Comparison of ENCODE assay signal across 9 mouse cellular contexts in genomic region chr10:81496969-81497368, GRCm38 (mm10). TPM values are rescaled to one million over a fixed set of nuclear protein-coding genes. Genes with fewer than 3 reads are reported as not detected.
DNase-seq lines count a peak whose midpoint lies in the region; ATAC-seq and TF ChIP-seq lines count a peak whose summit lies in the region.
"Had no signal": no experiment of that assay in that cellular context is flagged by ENCODE, and none has a peak within 500 bp of the region (broad histone marks: within the 10 kb centered on the region; RNA-seq: fewer than 3 reads in every experiment).

No protein-coding gene starts in this region.

- dilution Hi-C loops in CH12.LX (cut with MboI; ENCODE audit: extremely low pct_ligation_motif_present, extremely low pct_unique_long_range_greater_than_20kb, low sequenced_read_pairs): no loop called here

- H3K79me2 ChIP-seq in CH12.LX (replicated peaks; ENCODE audit: control insufficient read depth, extremely low read depth, insufficient read depth, poor library complexity, severe bottlenecking): peaks cover 25% of the 10 kb centered on the region

- H3K4me2 ChIP-seq in CH12.LX (ENCODE audit: insufficient read depth, low read depth, poor library complexity, severe bottlenecking): peak overlapping the region; percentile 62
- H3K4me2 ChIP-seq in forebrain, embryonic 14.5 days (ENCODE audit: low read length): peak overlapping the region; percentile 40
- H3K4me2 ChIP-seq in liver, embryonic 14.5 days (ENCODE audit: low read depth): peak overlapping the region; percentile 73

- TF ChIP-seq EP300 in CH12.LX (IDR thresholded peaks at IDR 0.05; ENCODE audit: low read length): no peak
- TF ChIP-seq EP300 in liver, embryonic 14.5 days (IDR thresholded peaks at IDR 0.05; ENCODE audit: low read depth): no peak

- peaks cover 23 to 44% of the 10 kb centered on the region in 2 experiments for H3K4me1 ChIP-seq in CH12.LX (ENCODE audit: control insufficient read depth in 1 of 2, insufficient read depth in 2 of 2)
- H3K4me1 ChIP-seq in forebrain, embryonic 14.5 days (ENCODE audit: control insufficient read depth, insufficient read depth, low read length): peaks cover 15% of the 10 kb centered on the region
- H3K4me1 ChIP-seq in liver, embryonic 14.5 days (replicated peaks; ENCODE audit: control insufficient read depth in 2 of 2, insufficient read depth in 2 of 2, low read length in 1 of 2): peaks cover 10 to 20% of the 10 kb centered on the region in 2 experiments

- H3K9ac ChIP-seq in CH12.LX (ENCODE audit: insufficient read depth, low read depth): peak overlapping the region; percentile 57
- peak overlapping the region; percentile 37 for H3K9ac ChIP-seq in forebrain, embryonic 14.5 days (ENCODE audit: low read length)
- peak overlapping the region; percentile 51 for H3K9ac ChIP-seq in liver, embryonic 14.5 days (replicated peaks)

- peaks cover 14 to 27% of the 10 kb centered on the region in 2 experiments for H3K36me3 ChIP-seq in CH12.LX (replicated peaks in 1 of 2; ENCODE audit: control insufficient read depth in 1 of 2, insufficient read depth in 1 of 2, low read length in 1 of 2)
- peaks cover 13% of the 10 kb centered on the region for H3K36me3 ChIP-seq in forebrain, embryonic 14.5 days (ENCODE audit: control insufficient read depth, insufficient read depth, low read length)
- peaks cover 2% of the 10 kb centered on the region for H3K36me3 ChIP-seq in liver, embryonic 14.5 days (replicated peaks; ENCODE audit: control insufficient read depth, insufficient read depth, low read depth)

- no peak for ATAC-seq in forebrain, embryonic 14.5 days
- ATAC-seq in liver, embryonic 14.5 days (ENCODE audit: insufficient read depth): no peak

- H3K9me3 ChIP-seq in CH12.LX (replicated peaks; ENCODE audit: low read length): no peaks in the 10 kb centered on the region
- no peaks in the 10 kb centered on the region for H3K9me3 ChIP-seq in forebrain, embryonic 14.5 days (replicated peaks; ENCODE audit: control insufficient read depth, low read length)
- H3K9me3 ChIP-seq in liver, embryonic 14.5 days (ENCODE audit: control insufficient read depth, low read length): no peaks in the 10 kb centered on the region

- peaks cover 2% of the 10 kb centered on the region for H3K27me3 ChIP-seq in CH12.LX (replicated peaks)
- H3K27me3 ChIP-seq in forebrain, embryonic 14.5 days (replicated peaks; ENCODE audit: control insufficient read depth, insufficient read depth, low read length): no peaks in the 10 kb centered on the region
- no peaks in the 10 kb centered on the region for H3K27me3 ChIP-seq in liver, embryonic 14.5 days (ENCODE audit: control insufficient read depth, insufficient read depth, low read length)

- peak overlapping the region in 2 of 3 experiments; percentile 85 to 89 for H3K4me3 ChIP-seq in CH12.LX (replicated peaks in 1 of 3; ENCODE audit: low read depth in 2 of 3, low read length in 2 of 3, poor library complexity in 1 of 3)
- peak overlapping the region; percentile 84 for H3K4me3 ChIP-seq in forebrain, embryonic 14.5 days (ENCODE audit: low read depth, low read length)
- peak overlapping the region; percentile 26 to 72; a peak in 2 of 4 replicates for H3K4me3 ChIP-seq in liver, embryonic 14.5 days (ENCODE audit: insufficient read depth in 1 of 2, low read depth in 2 of 2, low read length in 2 of 2)

- TF ChIP-seq RAD21 in CH12.LX (IDR thresholded peaks at IDR 0.05; ENCODE audit: low read depth, low read length): no peak

- in situ Hi-C loops in CH12.LX (cut with MboI; ENCODE audit: low pct_ligation_motif_present, low pct_unique_long_range_greater_than_20kb, low sequenced_read_pairs): loop anchor here (5.0 to 10.0 kb wide), 2 partner anchors 35 to 108 kb away; partner anchors contain the start of genes BC025920 and Tle6

- no peak overlapping the region for H3K27ac ChIP-seq in CH12.LX (ENCODE audit: insufficient read depth, low read depth)
- peak overlapping the region; percentile 15; the same call in 1 of the 2 replicates for H3K27ac ChIP-seq in forebrain, embryonic 14.5 days (ENCODE audit: low read depth, low read length)
- H3K27ac ChIP-seq in liver, embryonic 14.5 days: peak overlapping the region; percentile 16; the same call in 1 of the 2 replicates

- peak; percentile 91 for DNase-seq in heart, adult 11 months
- DNase-seq in heart, postnatal 4 days: no peak
- no peak for DNase-seq in CH12.LX (ENCODE audit: extremely low read depth)
- no peak for DNase-seq in forebrain, embryonic 14.5 days (ENCODE audit: low spot score)
- DNase-seq in liver, embryonic 14.5 days (ENCODE audit: low read depth in 3 of 3, low spot score in 3 of 3): no peak
- no peak for DNase-seq in Muller cell, postnatal 12 days (ENCODE audit: inconsistent ontology term)
- no peak for DNase-seq in layer of hippocampus, adult 9-10 months (ENCODE audit: low spot score)
- no peak for DNase-seq in left cerebral cortex, postnatal 36 days (ENCODE audit: low spot score in 2 of 2)

- TF ChIP-seq CTCF in CH12.LX (conservative IDR thresholded peaks at IDR 0.05 in 1 of 2, IDR thresholded peaks at IDR 0.05 in 1 of 2; ENCODE audit: low read depth in 2 of 2, low read length in 2 of 2): no peak
- TF ChIP-seq CTCF in liver, embryonic 14.5 days (IDR thresholded peaks at IDR 0.05; ENCODE audit: low read depth): no peak

- intact Hi-C loops in left cerebral cortex, postnatal 36 days (cut with DNase I): loop anchor here (1.0 kb wide), 1 partner anchor 48 kb away; the partner anchor contains the start of gene Gna11

- 32% methylated on average over 4 of the region's 4 CpGs for WGBS in forebrain, embryonic 14.5 days
- WGBS in liver, embryonic 14.5 days (ENCODE audit: insufficient replicate concordance): 13% methylated on average over 4 of the region's 4 CpGs

- no peak for TF ChIP-seq POLR2A in CH12.LX (IDR thresholded peaks at IDR 0.05; ENCODE audit: low read depth, low read length)

TF ChIP-seq in CH12.LX, 34 proteins besides CTCF, POLR2A, EP300 and RAD21:
- TF ChIP-seq CHD1 (IDR thresholded peaks at IDR 0.05; ENCODE audit: low read depth, low read length) (0 out of 2 replicates have a peak, but pooled peaks have one; percentile 66), ETS1 (conservative IDR thresholded peaks at IDR 0.05; ENCODE audit: low read depth, low read length) (peak; percentile 32; the same call in 1 of the 2 replicates), MAZ (IDR thresholded peaks at IDR 0.05; ENCODE audit: low read depth, low read length) (no peak)

RNA-seq across cellular contexts. Expression of gene Ncln, which starts 0.8 kb away (rescaled TPM):
- 10 to 100 TPM; 57.1 to 62.3 TPM for total RNA-seq in heart, postnatal 4 days (2021)
- total RNA-seq in CH12.LX (2012; rRNA removed) (99.5 and 104 TPM in 2 replicates), CH12.LX (2014; rRNA removed) (41.5 and 41.7 TPM in 2 replicates)
- 80.5 and 89.5 TPM in 2 replicates for polyA plus RNA-seq in CH12.LX (2012; ENCODE audit: insufficient read length, low read depth)
- polyA plus RNA-seq in forebrain, embryonic 14.5 days (2014; fragmentation: Nextera tagmentation; extraction: Ambion mirVana): 36.8 and 52.0 TPM in 2 replicates
- polyA plus RNA-seq in liver, embryonic 14.5 days (2012; rRNA removed): 55.7 and 71.3 TPM in 2 replicates
- polyA plus RNA-seq in liver, embryonic 14.5 days (2014; fragmentation: Nextera tagmentation; extraction: Ambion mirVana): 23.7 and 29.4 TPM in 2 replicates
- total RNA-seq in left cerebral cortex, postnatal 36 days (2021): 10 to 100 TPM; 74.9 to 88.8 TPM

RNA-seq across cellular contexts. Expression of gene S1pr4, which starts 3.0 kb away (rescaled TPM):
- total RNA-seq in heart, postnatal 4 days (2021): under 1 TPM; 0.50 to 0.57 TPM
- 0.25 and 0.30 TPM in 2 replicates for total RNA-seq in CH12.LX (2012; rRNA removed)
- not detected in 2 replicates for total RNA-seq in CH12.LX (2014; rRNA removed)
- 0.16 and 0.19 TPM in 2 replicates for polyA plus RNA-seq in CH12.LX (2012; ENCODE audit: insufficient read length, low read depth)
- 0.26 and 0.53 TPM in 2 replicates for polyA plus RNA-seq in forebrain, embryonic 14.5 days (2014; fragmentation: Nextera tagmentation; extraction: Ambion mirVana)
- 1.5 and 1.8 TPM in 2 replicates for polyA plus RNA-seq in liver, embryonic 14.5 days (2012; rRNA removed)
- polyA plus RNA-seq in liver, embryonic 14.5 days (2014; fragmentation: Nextera tagmentation; extraction: Ambion mirVana): 1.4 and 1.5 TPM in 2 replicates
- under 1 TPM; 0.43 to 0.52 TPM for total RNA-seq in left cerebral cortex, postnatal 36 days (2021)

RNA-seq across cellular contexts. Expression of gene Celf5, which starts 14.5 kb away (rescaled TPM):
- under 1 TPM; 0.09 to 0.33 TPM for total RNA-seq in heart, postnatal 4 days (2021)
- 0.08 and 0.17 TPM in 2 replicates for total RNA-seq in CH12.LX (2012; rRNA removed)
- total RNA-seq in CH12.LX (2014; rRNA removed): not detected in 2 replicates
- polyA plus RNA-seq in CH12.LX (2012; ENCODE audit: insufficient read length, low read depth): 0.07 and 0.12 TPM in 2 replicates
- 57.9 and 69.6 TPM in 2 replicates for polyA plus RNA-seq in forebrain, embryonic 14.5 days (2014; fragmentation: Nextera tagmentation; extraction: Ambion mirVana)
- polyA plus RNA-seq in liver, embryonic 14.5 days (2012; rRNA removed): 0.02 and 0.32 TPM in 2 replicates
- not detected in 2 replicates for polyA plus RNA-seq in liver, embryonic 14.5 days (2014; fragmentation: Nextera tagmentation; extraction: Ambion mirVana)
- 100 to 1,000 TPM; 256 to 303 TPM for total RNA-seq in left cerebral cortex, postnatal 36 days (2021)
- total RNA-seq: megakaryocyte-erythroid progenitor cell, adult 5-6 weeks had no signal

RNA-seq across cellular contexts. Expression of gene Gna15, which starts 27.1 kb away (rescaled TPM):
- total RNA-seq in heart, postnatal 4 days (2021): under 1 TPM; 0.48 to 0.56 TPM
- total RNA-seq in CH12.LX (2012; rRNA removed) (9.9 and 10.0 TPM in 2 replicates), CH12.LX (2014; rRNA removed) (5.2 and 5.5 TPM in 2 replicates)
- polyA plus RNA-seq in CH12.LX (2012; ENCODE audit: insufficient read length, low read depth): 4.9 and 5.2 TPM in 2 replicates
- polyA plus RNA-seq in forebrain, embryonic 14.5 days (2014; fragmentation: Nextera tagmentation; extraction: Ambion mirVana): 0.90 and 1.2 TPM in 2 replicates
- 4.2 and 4.6 TPM in 2 replicates for polyA plus RNA-seq in liver, embryonic 14.5 days (2012; rRNA removed)
- 3.2 and 4.7 TPM in 2 replicates for polyA plus RNA-seq in liver, embryonic 14.5 days (2014; fragmentation: Nextera tagmentation; extraction: Ambion mirVana)
- 1 to 10 TPM; 2.3 to 3.1 TPM for total RNA-seq in left cerebral cortex, postnatal 36 days (2021)

RNA-seq across cellular contexts. Expression of gene Nfic, which starts 41.5 kb away (rescaled TPM):
- 100 to 1,000 TPM; 125 to 130 TPM for total RNA-seq in heart, postnatal 4 days (2021)
- 4.4 and 4.7 TPM in 2 replicates for total RNA-seq in CH12.LX (2012; rRNA removed)
- 0.07 and 0.34 TPM in 2 replicates for total RNA-seq in CH12.LX (2014; rRNA removed)
- polyA plus RNA-seq in CH12.LX (2012; ENCODE audit: insufficient read length, low read depth): 3.8 and 4.0 TPM in 2 replicates
- polyA plus RNA-seq in forebrain, embryonic 14.5 days (2014; fragmentation: Nextera tagmentation; extraction: Ambion mirVana): 16.6 and 17.9 TPM in 2 replicates
- polyA plus RNA-seq in liver, embryonic 14.5 days (2012; rRNA removed): 1.2 and 1.3 TPM in 2 replicates
- polyA plus RNA-seq in liver, embryonic 14.5 days (2014; fragmentation: Nextera tagmentation; extraction: Ambion mirVana): 4.6 and 7.3 TPM in 2 replicates
- total RNA-seq in left cerebral cortex, postnatal 36 days (2021): 10 to 100 TPM; 87.9 to 96.9 TPM

Comparison
In these comparisons a context has a peak if more than half of its experiments do, and no peak if none do; other contexts are left out.
1. RNA of gene Celf5, which starts 14.5 kb away (total RNA-seq): 256 to 303 TPM in left cerebral cortex, postnatal 36 days; 0.09 to 0.33 TPM in heart, postnatal 4 days and 0.08 to 0.17 TPM in CH12.LX; every median in the first group is over 100 times any median in the second.
2. Peak in every context shown above with its lines, with median percentiles within 50 percentile points of each other: H3K4me2 ChIP-seq, H3K4me3 ChIP-seq and H3K9ac ChIP-seq.